Mouse (Mus musculus): Measurements from ENCODE around the gene Hist1h4f.

GRCm38 (mm10) chr13:23501511-23501910, 49.9 kb downstream of the Hist1h4f start:
- TF ChIP-seq CTCF (IDR thresholded peaks at IDR 0.05; ENCODE audit: borderline replicate concordance, insufficient read depth, low read depth, low read length) (no peak), POLR2A (IDR thresholded peaks at IDR 0.05; ENCODE audit: borderline replicate concordance, insufficient read depth, low read length) (no peak)

All from cerebellum, adult 2 months (tissue).